Mouse (Mus musculus) bone marrow, adult 2 months (tissue): ENCODE data around the gene Fam219b.

Experiments
- CTCF ChIP-seq: fragments of 200-500 bp; IDR thresholded peaks from 2 replicates; pipeline ENCODE4 v1.5.1; 2011; ENCODE audit warnings: low read length, control low read depth; ENCODE audit not compliant: control insufficient read depth, insufficient read depth
- POLR2A ChIP-seq: fragments of 200-500 bp; IDR thresholded peaks from 2 replicates; pipeline ENCODE4 v1.6.1; 2011; ENCODE audit warnings: low read depth, mild to moderate bottlenecking, control low read depth, low read length, borderline replicate concordance; ENCODE audit not compliant: control insufficient read depth

GRCm38 (mm10) chr9:57501452-57501851, 35.9 kb upstream of the Fam219b start:
- no peak for TF ChIP-seq CTCF
- TF ChIP-seq POLR2A: no peak
